Mouse (Mus musculus): ENCODE data around the gene Lpar1. TPM values are rescaled to one million over a fixed set of nuclear protein-coding genes. Genes with fewer than 3 reads are reported as not detected.

The Lpar1 gene
- polyA plus RNA-seq, 1 experiment from 2014 or later = 15.9 TPM

Small RNA genes lying within 50 kb of the gene (microRNA-seq; reads per million reads assigned to microRNA genes)
- gene Mir3095 = 0.69 reads per million

Other genes with a start within 250 kb of the Lpar1 start
- gene Olfr267, start 233.8 kb upstream of the Lpar1 start, polyA plus RNA-seq (2015; fragmentation: Nextera tagmentation; extraction: Ambion mirVana) = not detected in 2 replicates